Mouse (Mus musculus): ENCODE measurements around the gene Acot1. TPM values are rescaled to one million over a fixed set of nuclear protein-coding genes. Genes with fewer than 3 reads are reported as not detected.

Gene Acot1
- polyA plus RNA-seq, 1 experiment from 2014 or later, result 267 TPM

DNA sequence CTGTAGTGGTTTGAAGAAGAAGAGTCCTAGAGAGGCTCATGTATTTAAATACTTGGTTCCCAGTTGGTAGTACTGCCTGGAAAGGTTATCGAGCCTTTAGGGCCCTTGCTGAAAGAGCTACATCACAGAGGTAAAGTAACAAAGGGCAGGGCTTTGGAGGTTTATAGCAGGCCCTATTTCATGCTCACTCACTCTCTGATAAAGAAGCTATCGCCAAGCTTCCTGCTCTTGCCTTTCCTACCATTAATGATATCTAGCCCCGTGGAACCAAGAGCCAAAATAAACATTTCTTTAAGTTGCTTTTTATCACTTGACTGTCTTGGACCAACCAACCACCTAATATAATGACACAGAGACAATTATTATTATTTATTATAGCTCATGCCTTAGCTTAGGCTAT lies 8.9 kb upstream of the Acot1 start:
- no peaks in the 10 kb centered on the region for H3K36me3 ChIP-seq (ENCODE audit: control insufficient read depth, insufficient read depth)
- H3K27ac ChIP-seq (ENCODE audit: low read depth, low read length), result peak overlapping the region; percentile 72; the same call in 1 of the 2 replicates
- no peak overlapping the region for H3K4me2 ChIP-seq (replicated peaks; ENCODE audit: low read depth)
- no peak overlapping the region for H3K4me3 ChIP-seq (ENCODE audit: low read depth, low read length)
- no peaks in the 10 kb centered on the region for H3K4me1 ChIP-seq (replicated peaks; ENCODE audit: control insufficient read depth, insufficient read depth, low read length)
- TF ChIP-seq CTCF (IDR thresholded peaks at IDR 0.05; ENCODE audit: low read depth), result no peak
- H3K27me3 ChIP-seq (replicated peaks; ENCODE audit: control insufficient read depth, insufficient read depth, low read length), result no peaks in the 10 kb centered on the region
- 29% methylated on average over 3 of the region's 3 CpGs for WGBS
- no peak overlapping the region for H3K9ac ChIP-seq (ENCODE audit: low read depth, low read length)
- peak; percentile 57 for ATAC-seq
- no peaks in the 10 kb centered on the region for H3K9me3 ChIP-seq (ENCODE audit: control insufficient read depth)

DNA sequence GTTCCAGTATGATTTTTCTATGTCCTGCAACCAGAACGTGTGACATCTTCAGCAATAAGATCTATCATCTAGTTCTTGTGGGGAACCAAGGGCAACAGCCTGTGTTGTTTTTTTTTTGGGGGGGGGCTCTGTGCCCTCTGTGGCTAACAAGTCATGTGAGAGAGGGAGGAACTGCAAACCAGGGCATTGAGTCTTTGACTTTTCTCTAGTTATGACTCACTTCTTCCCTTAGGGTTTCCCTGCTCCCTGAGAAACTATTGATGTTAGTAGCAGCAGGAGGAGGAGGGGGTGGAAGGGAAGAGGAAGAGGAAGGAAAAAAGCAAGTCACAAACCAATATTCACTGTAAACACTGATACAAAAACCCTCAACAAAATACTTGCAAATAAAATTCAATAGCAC lies 5.4 kb upstream of the Acot1 start:
- WGBS, result 87% methylated on average over 1 of the region's 1 CpGs
- Histone ChIP-seq H3K4me1 (replicated peaks; ENCODE audit: control insufficient read depth, insufficient read depth, low read length) (no peaks in the 10 kb centered on the region), H3K4me2 (replicated peaks; ENCODE audit: low read depth) (no peak overlapping the region), H3K9ac (ENCODE audit: low read depth, low read length) (no peak overlapping the region), H3K9me3 (ENCODE audit: control insufficient read depth) (no peaks in the 10 kb centered on the region), H3K36me3 (ENCODE audit: control insufficient read depth, insufficient read depth) (no peaks in the 10 kb centered on the region), H3K27ac (ENCODE audit: low read depth, low read length) (no peak overlapping the region), H3K4me3 (ENCODE audit: low read depth, low read length) (no peak overlapping the region), H3K27me3 (replicated peaks; ENCODE audit: control insufficient read depth, insufficient read depth, low read length) (no peaks in the 10 kb centered on the region)
- TF ChIP-seq CTCF (IDR thresholded peaks at IDR 0.05; ENCODE audit: low read depth), result no peak
- ATAC-seq, result no peak

DNA sequence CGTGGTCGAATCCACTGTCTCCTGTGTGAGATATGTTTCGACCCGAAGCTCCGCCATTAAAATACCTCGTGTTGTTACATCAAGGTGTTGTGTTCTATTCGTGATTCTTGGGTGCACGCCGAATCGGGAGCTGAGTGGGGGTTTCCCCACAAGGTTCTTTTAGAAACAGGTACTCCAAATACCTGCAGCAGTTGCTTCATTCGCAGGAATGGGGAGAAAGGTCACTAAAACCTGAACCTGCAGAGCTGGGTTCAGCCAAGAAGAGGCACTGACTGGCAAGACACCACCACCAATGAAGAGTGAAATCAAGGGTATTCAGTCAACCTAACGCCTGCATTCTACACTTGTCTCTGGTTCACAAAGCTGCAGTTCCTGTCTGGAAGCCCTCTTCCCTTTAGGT lies 1.0 kb upstream of the Acot1 start:
- Histone ChIP-seq H3K36me3 (ENCODE audit: control insufficient read depth, insufficient read depth) (no peaks in the 10 kb centered on the region), H3K27me3 (replicated peaks; ENCODE audit: control insufficient read depth, insufficient read depth, low read length) (no peaks in the 10 kb centered on the region), H3K27ac (ENCODE audit: low read depth, low read length) (no peak overlapping the region), H3K4me3 (ENCODE audit: low read depth, low read length) (no peak overlapping the region), H3K4me1 (replicated peaks; ENCODE audit: control insufficient read depth, insufficient read depth, low read length) (no peaks in the 10 kb centered on the region), H3K4me2 (replicated peaks; ENCODE audit: low read depth) (peak overlapping the region; percentile 72; the same call in 1 of the 2 replicates), H3K9ac (ENCODE audit: low read depth, low read length) (no peak overlapping the region), H3K9me3 (ENCODE audit: control insufficient read depth) (no peaks in the 10 kb centered on the region)
- no peak for TF ChIP-seq CTCF (IDR thresholded peaks at IDR 0.05; ENCODE audit: low read depth)
- WGBS, result 83% methylated on average over 11 of the region's 12 CpGs
- ATAC-seq, result no peak

DNA sequence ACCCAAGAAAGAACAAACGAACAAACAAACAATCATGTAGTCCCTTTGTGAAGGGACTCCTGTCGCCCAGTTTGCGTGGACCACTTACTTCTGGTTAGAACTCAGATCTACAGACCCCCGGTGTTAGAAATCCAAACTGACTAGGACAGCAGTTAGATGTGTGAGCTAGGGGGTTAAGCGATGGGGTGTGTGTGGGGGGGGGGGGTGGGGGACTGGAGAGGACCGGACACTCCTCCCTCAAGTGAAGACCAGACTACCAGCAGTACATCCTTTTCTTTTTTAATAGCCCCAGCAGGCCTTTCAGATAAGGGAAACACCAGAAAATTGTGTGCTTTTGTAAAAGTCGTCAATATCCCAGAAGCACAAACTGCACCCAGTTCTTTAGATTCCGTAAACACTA lies 561 bp upstream of the Acot1 start:
- ATAC-seq, result no peak

DNA sequence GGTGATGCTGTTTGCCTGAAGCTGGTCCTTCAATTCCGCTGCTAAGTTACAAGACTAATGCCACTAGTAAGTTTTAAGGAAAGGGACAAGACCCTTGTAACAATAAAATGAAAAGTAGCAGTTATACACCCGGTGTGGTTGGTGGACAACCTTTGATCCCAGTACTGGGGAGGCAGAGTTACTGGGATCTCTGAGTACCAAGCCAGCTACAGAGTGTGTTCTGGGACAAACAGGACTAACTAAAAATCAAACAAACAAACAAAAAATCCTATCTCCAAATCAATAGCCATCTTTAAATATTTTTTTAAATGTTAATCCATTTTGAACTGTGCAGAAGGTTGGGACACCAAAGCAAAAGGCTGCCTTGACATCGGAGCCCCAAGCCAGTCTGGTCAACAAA lies 911 bp downstream of the Acot1 start:
- Histone ChIP-seq H3K4me1 (replicated peaks; ENCODE audit: control insufficient read depth, insufficient read depth, low read length) (no peaks in the 10 kb centered on the region), H3K27me3 (replicated peaks; ENCODE audit: control insufficient read depth, insufficient read depth, low read length) (no peaks in the 10 kb centered on the region), H3K4me3 (ENCODE audit: low read depth, low read length) (peak overlapping the region; percentile 49), H3K36me3 (ENCODE audit: control insufficient read depth, insufficient read depth) (peaks cover 7% of the 10 kb centered on the region), H3K27ac (ENCODE audit: low read depth, low read length) (peak overlapping the region; percentile 71), H3K9me3 (ENCODE audit: control insufficient read depth) (no peaks in the 10 kb centered on the region), H3K9ac (ENCODE audit: low read depth, low read length) (peak overlapping the region; percentile 60; the same call in 1 of the 2 replicates), H3K4me2 (replicated peaks; ENCODE audit: low read depth) (peak overlapping the region; percentile 72)
- no peak for ATAC-seq
- no peak for TF ChIP-seq CTCF (IDR thresholded peaks at IDR 0.05; ENCODE audit: low read depth)
- WGBS, result 46% methylated on average over 3 of the region's 3 CpGs

More for the DNA sequence above, 561 bp upstream of the Acot1 start:
- H3K27me3 ChIP-seq (replicated peaks; ENCODE audit: control insufficient read depth, insufficient read depth, low read length), result no peaks in the 10 kb centered on the region
- peak overlapping the region; percentile 49 for H3K4me3 ChIP-seq (ENCODE audit: low read depth, low read length)
- H3K4me1 ChIP-seq (replicated peaks; ENCODE audit: control insufficient read depth, insufficient read depth, low read length), result no peaks in the 10 kb centered on the region
- no peaks in the 10 kb centered on the region for H3K36me3 ChIP-seq (ENCODE audit: control insufficient read depth, insufficient read depth)
- H3K9me3 ChIP-seq (ENCODE audit: control insufficient read depth), result no peaks in the 10 kb centered on the region
- H3K4me2 ChIP-seq (replicated peaks; ENCODE audit: low read depth), result peak overlapping the region; percentile 72
- H3K9ac ChIP-seq (ENCODE audit: low read depth, low read length), result 0 out of 2 replicates have a peak overlapping the region, but pooled peaks have one; percentile 60
- TF ChIP-seq CTCF (IDR thresholded peaks at IDR 0.05; ENCODE audit: low read depth), result no peak
- peak overlapping the region; percentile 71 for H3K27ac ChIP-seq (ENCODE audit: low read depth, low read length)
- WGBS, result 48% methylated on average over 8 of the region's 8 CpGs

DNA sequence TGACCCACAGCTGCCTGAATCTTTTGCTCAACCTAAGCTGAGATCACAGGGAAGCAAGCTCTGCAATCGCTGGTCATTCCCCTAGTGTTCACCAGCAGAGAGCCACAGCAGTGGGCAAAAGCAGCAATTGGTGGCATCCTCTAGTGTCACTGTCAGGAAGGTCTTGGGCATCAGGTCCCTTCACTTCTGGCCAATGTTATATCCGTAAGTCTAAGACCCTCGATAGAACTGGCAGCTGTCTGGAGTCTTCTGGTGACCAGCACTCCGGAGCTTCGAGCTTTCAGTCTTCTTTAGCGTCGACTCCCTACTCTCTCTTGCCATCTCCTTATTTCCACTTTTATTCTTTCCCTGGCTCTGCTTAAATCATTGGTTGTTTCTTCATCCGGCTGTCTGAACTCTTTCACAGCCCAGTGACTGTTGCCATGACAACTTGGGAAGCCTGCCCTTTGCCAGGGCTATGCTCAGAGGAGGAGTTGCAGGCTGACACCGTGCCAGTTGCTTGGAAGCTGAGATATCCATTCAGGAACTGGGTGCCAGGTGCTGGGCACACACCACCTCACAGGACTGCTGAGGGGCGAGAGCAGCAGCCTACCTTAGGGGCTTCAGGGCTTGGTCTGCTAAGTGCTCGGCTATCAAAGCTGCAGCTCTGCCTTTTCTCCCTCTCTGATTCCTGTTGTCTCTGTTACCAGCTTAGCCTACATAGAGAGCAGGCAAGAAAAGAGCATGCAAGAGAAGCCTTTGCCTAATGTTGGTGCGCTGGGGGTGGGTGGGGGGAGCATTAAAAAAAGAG lies 2.2 kb downstream of the Acot1 start:
- Histone ChIP-seq H3K4me1 (replicated peaks; ENCODE audit: control insufficient read depth, insufficient read depth, low read length) (no peaks in the 10 kb centered on the region), H3K36me3 (ENCODE audit: control insufficient read depth, insufficient read depth) (peaks cover 14% of the 10 kb centered on the region), H3K9ac (ENCODE audit: low read depth, low read length) (no peak overlapping the region), H3K4me3 (ENCODE audit: low read depth, low read length) (peak overlapping the region; percentile 49), H3K4me2 (replicated peaks; ENCODE audit: low read depth) (peak overlapping the region; percentile 72), H3K27me3 (replicated peaks; ENCODE audit: control insufficient read depth, insufficient read depth, low read length) (no peaks in the 10 kb centered on the region), H3K27ac (ENCODE audit: low read depth, low read length) (no peak overlapping the region), H3K9me3 (ENCODE audit: control insufficient read depth) (no peaks in the 10 kb centered on the region)
- TF ChIP-seq CTCF (IDR thresholded peaks at IDR 0.05; ENCODE audit: low read depth), result no peak
- 45% methylated on average over 12 of the region's 12 CpGs for WGBS
- no peak for ATAC-seq
